Mouse (Mus musculus) spleen, adult 2 months (tissue): Measurements from ENCODE around the gene Stard3.

Experiments
- CTCF ChIP-seq: fragments of 200-500 bp; IDR thresholded peaks from 2 replicates; pipeline ENCODE4 v1.5.1; 2011; ENCODE audit warnings: mild to moderate bottlenecking, inconsistent platforms; ENCODE audit not compliant: insufficient read depth, insufficient read length, insufficient replicate concordance; ENCODE audit errors: extremely low read depth
- POLR2A ChIP-seq: fragments of 200-500 bp; IDR thresholded peaks from 2 replicates; pipeline ENCODE4 v1.6.1; 2011; ENCODE audit warnings: low read depth, low read length, inconsistent platforms

- no peak for TF ChIP-seq POLR2A
- TF ChIP-seq CTCF = no peak
These were observed 12.4 kb downstream of the Stard3 start for GRCm38 (mm10) chr11:98370588-98370987.
